Mouse (Mus musculus): ENCODE measurements around the gene Trak1.

The Trak1 gene

GRCm38 (mm10) chr9:121295221-121295620 is 2.1 kb upstream of the Trak1 start:
- no peak for DNase-seq (ENCODE audit: low read depth)

- DNase-seq (ENCODE audit: low read depth), result no peak
Observed at GRCm38 (mm10) chr9:121298065-121298398, 730 bp downstream of the Trak1 start.

- peak; percentile 46 for DNase-seq (ENCODE audit: low read depth)
Observed at GRCm38 (mm10) chr9:121298411-121299091, 1.2 kb downstream of the Trak1 start.

GRCm38 (mm10) chr9:121299223-121299755 is 2.0 kb downstream of the Trak1 start:
- peak; percentile 43 for DNase-seq (ENCODE audit: low read depth)

GRCm38 (mm10) chr9:121299976-121300570 is 2.8 kb downstream of the Trak1 start:
- no peak for DNase-seq (ENCODE audit: low read depth)

GRCm38 (mm10) chr9:121301041-121301920 is 4.0 kb downstream of the Trak1 start:
- no peak for DNase-seq (ENCODE audit: low read depth)

- DNase-seq (ENCODE audit: low read depth), result peak; percentile 48
Observed at GRCm38 (mm10) chr9:121302543-121302942, 5.2 kb downstream of the Trak1 start.

- no peak for DNase-seq (ENCODE audit: low read depth)
Observed at GRCm38 (mm10) chr9:121303086-121303485, 5.8 kb downstream of the Trak1 start.

- DNase-seq (ENCODE audit: low read depth), result no peak
Observed at GRCm38 (mm10) chr9:121303748-121304147, 6.4 kb downstream of the Trak1 start.

GRCm38 (mm10) chr9:121304520-121304919 is 7.2 kb downstream of the Trak1 start:
- no peak for DNase-seq (ENCODE audit: low read depth)

- DNase-seq (ENCODE audit: low read depth), result no peak
Observed at GRCm38 (mm10) chr9:121305456-121305855, 8.2 kb downstream of the Trak1 start.

GRCm38 (mm10) chr9:121309287-121309686 is 12.0 kb downstream of the Trak1 start:
- no peak for DNase-seq (ENCODE audit: low read depth)

GRCm38 (mm10) chr9:121310501-121310900 is 13.2 kb downstream of the Trak1 start:
- no peak for DNase-seq (ENCODE audit: low read depth)

- DNase-seq (ENCODE audit: low read depth), result no peak
Observed at GRCm38 (mm10) chr9:121311846-121312236, 14.5 kb downstream of the Trak1 start.

- DNase-seq (ENCODE audit: low read depth), result no peak
Observed at GRCm38 (mm10) chr9:121312237-121312891, 15.1 kb downstream of the Trak1 start.

- DNase-seq (ENCODE audit: low read depth), result peak; percentile 51
Observed at GRCm38 (mm10) chr9:121313656-121314374, 16.5 kb downstream of the Trak1 start.

- DNase-seq (ENCODE audit: low read depth), result peak; percentile 41
Observed at GRCm38 (mm10) chr9:121314541-121315152, 17.3 kb downstream of the Trak1 start.

- no peak for DNase-seq (ENCODE audit: low read depth)
Observed at GRCm38 (mm10) chr9:121315901-121316595, 18.7 kb downstream of the Trak1 start.

- no peak for DNase-seq (ENCODE audit: low read depth)
Observed at GRCm38 (mm10) chr9:121316621-121317405, 19.5 kb downstream of the Trak1 start.

All from naive thymus-derived CD4-positive, alpha-beta T cell, adult 2 months (primary cell).